Mouse (Mus musculus) embryo, embryonic 9.5 days (tissue): ENCODE measurements around the gene Jup.
"Not testable (repeated sequence)": the region's sequence is repeated elsewhere in the genome, so short reads cannot be mapped to it uniquely, and the experiment has no call there.

Experiments
- DNase-seq: peaks from one replicate; pipeline ENCODE4 v3.0.0-alpha.2; 2017; ENCODE audit errors: extremely low spot score

Jup gene

DNA sequence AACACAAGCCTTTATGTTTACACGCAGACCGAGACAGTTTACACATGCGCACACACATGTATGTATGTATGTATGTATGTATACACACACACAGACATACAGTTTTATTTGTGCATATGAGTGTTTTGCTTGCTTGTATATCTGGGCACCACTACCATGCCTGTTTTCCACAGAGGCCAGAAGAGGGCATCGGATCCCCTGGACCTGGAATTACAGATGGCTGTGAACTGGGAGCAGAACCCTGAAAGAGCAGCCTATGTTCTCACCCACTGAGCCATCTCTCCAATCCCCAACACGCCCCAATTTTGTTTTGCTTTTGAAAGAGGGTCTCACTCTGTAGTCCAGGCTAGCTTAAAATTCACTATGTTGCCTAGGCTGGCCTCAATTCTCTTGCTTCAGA is 40.2 kb downstream of the Jup start:
- no peak for DNase-seq

DNA sequence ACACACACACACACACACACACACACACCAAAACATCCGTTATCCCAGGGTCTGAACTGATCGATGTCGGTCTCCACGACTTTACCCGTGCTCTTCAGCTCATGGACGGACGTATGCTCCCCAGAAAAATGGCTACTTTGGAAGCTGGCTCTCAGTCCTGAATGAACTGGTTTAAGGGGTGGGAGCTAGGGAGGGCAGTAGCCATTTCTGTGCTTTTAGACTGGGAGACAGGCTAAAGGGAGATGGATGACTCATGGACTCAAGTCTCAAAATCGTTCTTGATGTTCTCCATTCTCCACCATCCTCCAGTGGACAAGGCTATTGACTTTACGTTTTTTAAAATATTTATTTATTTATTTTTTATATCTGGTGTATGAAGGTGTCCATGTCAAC is 40.7 kb downstream of the Jup start:
- DNase-seq: no peak

DNA sequence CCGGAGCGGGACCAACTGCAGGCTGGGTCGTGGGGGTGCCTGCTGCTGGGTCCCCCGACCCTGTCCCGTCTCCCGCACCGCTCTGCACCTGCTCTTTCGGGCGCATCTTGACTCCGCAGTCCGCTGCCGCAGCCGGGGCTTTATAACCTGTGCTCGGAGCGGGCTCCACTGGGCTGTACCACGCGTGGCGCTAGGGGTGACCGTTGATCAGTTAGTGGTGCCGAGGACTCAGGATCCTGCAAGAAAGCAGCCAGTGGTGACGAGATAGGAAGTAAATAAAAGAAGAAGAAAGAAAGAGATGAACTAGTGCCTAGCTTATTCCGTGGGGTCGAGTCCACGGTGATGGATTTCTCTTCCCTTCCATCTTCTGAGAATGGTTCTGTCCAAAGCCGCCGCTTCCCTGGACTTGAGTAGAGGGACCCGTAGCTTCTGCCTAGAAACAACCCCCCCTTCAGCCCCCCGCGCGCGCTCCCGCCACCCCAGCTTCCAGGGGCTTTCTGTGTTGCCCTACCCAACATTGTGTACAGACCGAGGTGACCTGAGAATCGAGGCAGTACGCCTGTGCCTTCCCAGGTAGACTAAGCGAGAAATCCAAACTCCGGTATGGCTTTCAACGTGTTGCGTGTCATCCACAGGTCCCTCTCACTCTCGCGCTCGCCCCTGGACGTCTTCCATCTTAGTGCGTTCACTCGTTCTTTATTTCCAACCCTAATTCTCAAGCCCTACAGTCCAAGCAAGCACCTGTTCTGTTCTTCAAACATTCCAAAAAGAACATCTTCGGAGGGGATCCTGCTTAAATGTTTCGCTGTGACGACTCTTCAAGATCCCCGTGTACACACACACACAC is 41.4 kb downstream of the Jup start, which contains the start of gene Hap1:
TSS of gene Hap1 (minus strand) at position 157 of the 847 bp plus-strand sequence.
- peak; percentile 82 for DNase-seq

DNA sequence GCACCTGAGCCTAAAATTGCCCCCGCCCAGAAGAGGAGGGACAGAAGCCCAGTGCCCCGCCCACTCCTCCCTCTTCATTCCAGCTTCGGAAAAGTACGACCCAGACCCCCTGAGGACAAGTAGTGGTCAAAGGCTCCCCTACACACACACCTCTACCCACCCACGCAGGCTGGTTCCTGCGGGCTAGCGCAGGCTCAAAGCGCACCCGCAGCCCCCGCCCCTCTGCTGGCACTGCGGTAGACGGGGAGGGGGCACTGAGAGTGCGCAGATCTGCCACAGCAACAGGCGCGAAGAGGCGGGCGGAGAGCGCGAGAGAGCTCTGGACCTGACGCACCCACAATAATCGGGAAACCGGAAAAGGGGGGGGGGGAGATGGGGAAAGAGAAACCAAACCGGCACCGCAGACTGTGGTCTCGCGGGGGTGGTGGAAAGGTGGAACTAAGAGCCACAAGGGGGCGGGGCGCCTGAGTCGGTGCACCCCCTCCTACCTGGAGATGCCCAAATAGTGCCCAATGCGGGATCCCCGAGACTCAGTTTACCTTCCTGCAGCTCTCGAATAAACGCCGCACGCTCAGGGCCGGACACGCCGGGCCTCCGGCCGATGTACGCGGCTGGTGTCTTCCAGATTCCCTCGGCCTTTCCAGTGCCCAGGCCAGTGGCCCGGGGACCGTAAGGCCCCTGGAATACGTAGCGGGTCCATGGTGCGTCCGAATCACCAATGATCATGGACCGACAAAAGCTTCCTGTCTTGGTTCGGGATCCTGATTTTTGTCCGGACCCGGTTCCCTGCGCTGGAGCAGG is 42.2 kb downstream of the Jup start:
- DNase-seq: no peak

DNA sequence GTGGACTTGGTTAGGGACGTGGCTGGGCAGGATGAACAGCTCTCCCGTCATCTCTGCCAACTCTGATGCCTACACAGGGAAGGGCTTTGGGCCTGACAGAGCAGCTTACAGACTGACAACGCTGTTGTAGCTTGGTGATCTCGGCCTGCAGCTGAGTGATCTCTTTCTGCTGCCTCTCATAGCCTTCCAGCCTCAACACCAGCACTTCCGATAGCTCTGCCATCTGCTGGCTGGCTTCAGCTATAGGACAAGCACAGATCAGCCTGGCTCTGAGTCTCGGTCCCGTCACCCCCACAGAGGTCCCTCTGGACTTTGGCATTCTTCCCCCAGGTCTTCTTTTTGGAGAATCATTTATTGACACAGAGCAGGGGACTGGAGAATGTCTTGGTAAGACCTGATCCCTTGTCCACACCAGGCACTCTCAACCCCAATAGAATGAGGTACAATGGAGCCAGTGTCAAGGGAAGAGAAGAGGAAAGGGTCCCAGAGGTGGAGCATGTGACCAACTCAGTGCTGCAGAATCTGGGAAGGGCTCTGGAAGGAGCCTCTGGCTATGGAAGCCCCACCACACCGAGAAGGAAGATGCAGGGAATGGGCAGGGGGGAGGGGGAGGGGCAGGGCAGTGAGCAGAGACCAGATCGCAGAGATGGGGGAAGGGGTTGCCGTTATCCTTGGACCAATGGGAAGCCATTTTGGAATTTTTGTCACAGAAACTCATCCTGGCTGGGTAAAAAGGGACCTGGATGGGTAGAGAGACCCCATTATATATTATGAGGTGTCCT is 45.3 kb downstream of the Jup start:
- DNase-seq: peak; percentile 30

DNA sequence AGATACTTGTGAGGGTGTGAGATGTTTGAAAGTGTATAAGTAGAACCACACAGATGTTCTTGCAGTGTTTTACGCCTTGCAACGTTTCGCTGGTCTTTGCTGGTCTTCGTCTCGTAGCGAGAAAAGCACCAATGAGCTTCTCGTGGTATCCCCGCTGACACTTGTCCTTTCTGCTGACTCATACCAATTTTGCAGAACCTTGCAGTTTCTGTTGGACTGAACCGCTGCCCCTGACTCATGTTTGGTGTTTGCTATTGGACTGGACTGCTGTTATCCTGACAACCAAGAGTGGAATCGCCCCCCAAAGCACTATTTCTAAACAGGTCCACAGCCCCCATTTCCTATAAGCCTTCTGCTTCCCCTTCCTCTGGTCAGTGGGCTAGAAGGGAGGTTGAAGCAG is 53.3 kb downstream of the Jup start:
- no peak for DNase-seq

DNA sequence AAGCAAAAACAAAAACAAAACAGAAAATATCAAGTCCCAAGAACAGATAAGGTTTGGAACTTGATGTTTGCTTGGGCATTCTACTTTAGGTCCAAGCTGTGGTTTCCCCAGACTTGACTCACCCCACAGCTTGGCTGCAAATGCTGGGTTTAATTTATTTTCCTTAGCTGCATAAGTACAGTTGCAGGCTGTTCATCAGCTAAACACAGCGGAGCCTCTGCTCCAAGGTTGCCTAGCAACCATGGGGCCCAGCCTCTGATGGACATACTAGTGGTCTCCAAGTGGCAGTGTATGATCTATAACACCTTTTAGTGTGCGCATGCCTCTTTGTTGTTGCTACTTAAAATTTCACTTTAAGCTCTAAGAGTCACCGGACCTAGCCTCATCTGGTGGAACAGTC is 61.8 kb downstream of the Jup start:
- no peak for DNase-seq

DNA sequence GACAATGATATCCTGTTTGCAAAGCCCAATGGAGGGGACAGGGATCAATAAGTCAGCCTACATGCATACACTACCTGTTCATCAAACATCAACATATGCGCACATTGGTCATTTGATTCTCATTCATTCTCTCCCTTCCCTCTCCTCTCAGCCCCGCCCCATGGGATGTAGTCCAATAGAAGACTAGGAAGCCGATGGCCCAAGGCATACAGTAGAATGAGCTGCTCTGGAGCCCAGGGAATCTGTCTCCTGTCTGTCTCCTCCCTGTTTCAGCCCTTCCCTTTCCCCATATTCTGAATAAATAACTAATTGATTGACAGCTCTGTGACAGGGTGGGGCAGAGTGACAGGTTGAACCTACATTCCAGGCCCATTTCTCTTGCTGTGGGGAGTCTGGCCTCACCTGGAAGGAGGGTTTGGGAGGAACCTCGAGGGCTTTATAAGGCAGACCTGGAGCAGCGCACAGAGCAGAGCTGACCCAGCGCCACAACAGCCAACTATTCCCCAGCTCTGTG is 63.6 kb downstream of the Jup start, which contains the start of gene Gast:
TSS of gene Gast (plus strand) at position 464 of the 514 bp plus-strand sequence.
- DNase-seq: no peak

DNA sequence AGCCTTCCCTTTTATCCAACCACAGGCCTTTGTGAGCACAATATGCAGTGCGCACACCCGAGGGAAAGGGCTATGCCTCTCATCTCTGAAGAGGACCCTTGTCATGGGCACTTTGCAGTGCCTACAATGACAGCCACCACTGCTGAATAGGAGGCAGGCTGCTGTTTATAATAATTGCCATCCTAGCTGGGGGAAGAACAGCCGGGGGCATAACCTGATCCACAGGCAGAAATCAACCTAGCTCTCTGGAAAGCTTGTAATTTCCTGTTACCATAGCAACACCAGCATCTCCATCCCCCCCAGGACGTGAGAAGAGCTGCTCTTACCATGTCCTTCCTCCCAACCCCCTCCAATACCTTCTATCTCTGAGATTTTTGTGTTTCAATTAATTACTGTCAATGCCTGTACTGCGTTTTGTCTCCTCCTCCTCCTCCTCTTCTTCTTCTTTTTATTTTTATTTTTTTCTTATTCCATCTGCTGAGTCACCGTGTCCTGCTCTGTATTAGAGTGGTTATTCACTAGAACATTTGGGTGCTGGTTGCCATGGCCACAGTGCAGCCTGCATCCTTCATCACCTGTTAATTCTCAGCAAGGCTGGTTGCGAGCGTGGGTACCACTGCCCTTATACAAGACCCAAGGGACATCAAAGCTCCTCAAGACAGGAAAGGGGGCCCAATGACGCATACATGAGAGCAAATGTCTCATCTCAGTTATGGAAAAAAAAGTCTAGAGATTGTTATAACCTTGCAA is 64.6 kb downstream of the Jup start:
- no peak for DNase-seq

DNA sequence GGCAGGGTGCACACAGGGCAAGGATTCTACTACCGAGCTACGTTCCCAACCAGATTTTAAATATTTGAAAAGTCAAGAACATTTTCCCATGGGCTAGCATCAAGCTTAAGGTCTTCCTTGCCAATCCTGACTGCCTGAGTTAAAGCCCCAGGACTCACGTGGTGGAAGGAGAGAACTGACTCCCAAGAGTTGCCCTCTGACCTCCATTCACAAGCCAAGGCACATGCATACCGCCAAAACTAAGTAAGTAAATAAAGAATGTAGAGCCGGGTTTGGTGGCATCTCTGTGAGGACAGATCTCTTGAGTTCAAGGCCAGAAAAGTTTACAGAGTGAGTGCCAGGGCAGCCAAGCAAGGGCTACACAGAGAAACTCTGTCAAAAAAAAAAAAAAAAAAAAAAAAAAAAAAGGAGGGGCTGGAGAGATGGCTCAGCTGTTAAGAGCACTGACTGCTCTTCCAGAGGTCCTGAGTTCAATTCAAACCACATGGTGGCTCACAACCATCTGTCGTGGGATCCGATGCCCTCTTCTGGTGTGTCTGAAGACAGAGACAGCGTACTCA is 66.7 kb downstream of the Jup start:
- DNase-seq: not testable (repeated sequence)

DNA sequence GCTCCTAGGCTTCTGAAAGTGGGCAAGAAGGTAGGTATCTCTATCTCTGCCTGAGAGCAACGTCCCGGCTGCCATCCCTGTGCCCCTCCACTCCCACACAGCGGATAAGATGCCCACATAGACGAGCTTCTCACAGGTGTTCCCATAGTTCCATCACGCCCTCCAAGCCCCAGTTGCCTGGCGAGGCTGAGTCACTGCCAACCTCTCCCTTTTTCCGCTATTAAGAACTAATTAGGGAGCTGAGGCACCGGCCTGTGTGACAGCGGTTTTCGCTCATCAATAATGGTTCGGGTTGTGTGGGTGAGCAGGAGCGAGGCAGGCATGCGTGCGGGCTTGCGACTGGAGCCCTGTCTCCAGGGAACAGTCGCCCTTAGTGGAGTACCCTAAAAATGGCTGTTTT is 67.3 kb downstream of the Jup start:
- no peak for DNase-seq

DNA sequence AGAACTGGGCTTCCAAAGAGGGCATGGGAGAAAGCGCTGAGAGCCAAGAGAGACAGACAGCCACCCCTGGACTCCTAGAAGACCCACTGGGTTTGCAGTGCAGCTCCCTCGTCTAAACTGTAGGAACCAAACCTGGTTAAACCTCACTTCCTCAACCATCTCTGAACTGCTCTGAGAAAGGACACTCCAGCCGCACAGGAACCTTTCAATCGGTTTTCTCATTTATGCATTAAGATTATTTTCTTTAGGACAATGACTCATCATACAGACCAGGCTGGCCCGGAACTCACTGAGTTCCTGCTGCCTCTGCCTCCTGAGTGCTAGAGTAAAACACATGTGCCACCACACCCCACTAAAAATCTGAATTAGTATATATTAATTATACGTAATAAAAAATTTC is 69.8 kb downstream of the Jup start:
- DNase-seq: no peak

DNA sequence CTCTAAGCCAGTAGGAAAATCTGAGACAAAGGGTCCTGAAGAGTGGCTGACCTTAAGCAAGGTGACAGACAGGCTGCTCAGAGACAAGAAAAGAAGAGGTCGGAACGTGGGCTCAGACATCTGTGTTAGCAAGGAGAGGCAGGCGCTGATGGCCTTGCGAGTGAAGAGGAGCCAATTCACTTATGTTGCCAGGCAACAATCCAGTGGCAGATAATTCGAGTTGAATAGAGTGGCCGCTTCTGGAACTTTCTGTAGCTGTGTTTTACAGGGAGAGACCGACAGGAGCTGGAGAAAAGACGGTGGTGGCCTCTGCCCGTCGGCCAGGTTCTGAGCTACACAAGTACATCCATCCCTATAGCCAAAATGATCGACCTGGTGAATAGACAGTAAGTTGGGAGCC is 70.2 kb downstream of the Jup start:
- DNase-seq: no peak

DNA sequence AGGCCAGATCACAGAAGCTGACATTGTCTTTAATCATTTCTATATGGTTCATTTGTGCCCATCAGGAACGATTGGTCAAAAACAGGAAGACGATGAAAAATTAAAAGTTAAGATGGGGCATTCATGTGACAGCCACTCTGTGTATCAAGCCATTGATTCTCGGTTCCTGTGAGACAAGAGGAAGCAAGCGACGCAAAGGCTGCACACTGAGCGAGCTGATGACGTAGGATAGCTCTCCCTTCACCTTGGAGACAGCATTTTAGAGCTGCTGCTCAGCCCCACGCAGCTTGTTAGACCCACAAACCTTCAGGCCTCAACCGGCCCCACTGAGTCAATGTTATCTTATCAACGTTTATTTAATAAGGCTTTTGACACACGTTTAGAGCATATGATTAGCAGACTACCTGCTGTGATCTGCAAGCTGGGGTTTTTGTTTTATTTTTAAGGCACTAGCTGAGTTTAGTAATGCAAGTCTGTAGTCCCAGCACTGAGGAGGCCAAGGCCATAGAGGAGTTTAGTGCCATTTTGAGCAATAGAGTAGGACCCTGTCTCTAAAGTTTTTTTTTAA is 72.4 kb downstream of the Jup start:
- no peak for DNase-seq

DNA sequence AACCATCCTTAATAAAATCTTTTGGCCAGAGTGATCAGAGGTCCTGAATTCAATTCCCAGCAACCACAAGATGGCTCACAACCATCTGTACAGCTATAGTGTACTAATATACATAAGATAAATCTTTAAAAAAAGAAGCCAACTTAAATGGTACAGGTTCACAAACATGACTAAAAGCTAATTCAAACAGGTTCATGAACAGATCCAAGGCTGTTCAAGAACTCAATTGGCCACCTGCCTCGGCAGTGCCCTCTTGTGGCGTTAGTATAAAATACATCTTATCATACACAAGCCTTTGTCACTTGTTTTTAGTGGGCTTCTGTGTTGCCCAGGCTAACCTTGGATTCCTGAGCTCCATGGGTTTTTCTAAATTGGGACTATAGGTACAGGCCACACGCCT is 74.0 kb downstream of the Jup start:
- peak; percentile 66 for DNase-seq

DNA sequence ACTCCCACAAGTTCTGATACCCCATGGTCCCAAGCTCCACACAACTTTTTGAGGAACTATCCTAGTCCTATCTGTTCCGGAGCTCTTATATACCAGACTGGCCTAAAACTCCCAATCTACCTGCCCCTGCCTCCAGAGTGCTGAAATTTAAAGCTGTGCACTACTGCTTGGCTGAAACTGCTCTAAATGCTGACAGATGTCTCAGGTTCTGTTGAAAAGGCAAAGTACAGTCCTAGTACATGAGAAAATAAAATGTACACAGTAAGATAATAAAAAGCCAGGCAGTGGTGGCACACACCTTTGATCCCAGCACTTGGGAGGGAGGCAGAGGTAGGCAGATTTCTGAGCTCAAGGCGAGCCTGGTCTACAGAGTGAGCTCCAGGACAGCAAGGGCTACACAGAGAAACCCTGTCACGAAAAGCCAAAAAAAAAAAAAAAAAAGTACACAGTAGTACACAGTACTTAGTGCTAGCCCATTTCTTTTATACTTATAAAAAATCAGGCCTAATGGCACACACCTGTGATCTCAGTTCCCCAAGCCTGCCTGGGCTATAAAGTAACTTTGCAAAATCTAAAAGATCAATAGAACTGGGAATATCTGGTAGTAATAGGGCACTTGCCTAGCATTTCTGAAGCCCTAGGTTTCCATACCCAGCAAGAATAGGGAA is 74.8 kb downstream of the Jup start:
- no peak for DNase-seq

DNA sequence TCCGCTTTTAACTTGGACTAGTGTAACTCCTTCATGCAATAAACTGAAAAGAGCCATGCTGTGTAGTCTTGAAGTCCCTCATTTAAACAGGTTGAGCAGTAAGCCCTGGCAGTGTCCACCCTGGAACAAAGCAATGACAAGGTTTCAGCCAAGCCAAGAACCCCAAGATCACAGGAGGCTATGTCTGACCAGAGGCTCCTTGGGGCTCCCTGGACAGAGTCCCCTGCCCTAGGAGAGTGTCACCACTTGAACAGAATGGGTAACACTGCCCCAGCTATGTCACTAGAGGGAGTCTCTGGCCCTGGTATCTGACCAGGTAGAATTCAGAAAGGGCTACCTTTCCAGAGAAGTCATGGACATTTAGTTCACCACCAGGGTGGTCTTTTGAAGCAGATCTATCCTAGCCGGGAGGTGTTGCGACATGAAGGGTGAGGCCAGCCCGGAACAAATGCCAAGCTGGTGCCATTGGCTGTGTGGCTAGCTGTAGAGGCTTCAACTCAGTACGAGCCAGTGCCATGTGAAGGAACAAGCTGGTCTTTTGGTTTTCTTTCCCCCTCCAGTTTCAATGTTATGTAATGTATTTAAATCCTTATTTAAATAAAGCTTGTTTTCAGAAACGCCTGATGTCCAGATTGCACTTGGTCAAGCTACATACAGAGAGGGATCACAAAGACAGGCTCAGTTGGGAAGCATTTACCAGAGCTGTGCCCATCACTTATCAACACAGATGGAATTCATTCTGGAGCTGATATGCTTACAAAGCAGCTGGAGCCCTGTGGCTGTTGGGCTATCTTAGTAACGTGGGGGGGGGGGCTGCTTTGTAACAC is 75.9 kb downstream of the Jup start:
- DNase-seq: not testable (repeated sequence)

DNA sequence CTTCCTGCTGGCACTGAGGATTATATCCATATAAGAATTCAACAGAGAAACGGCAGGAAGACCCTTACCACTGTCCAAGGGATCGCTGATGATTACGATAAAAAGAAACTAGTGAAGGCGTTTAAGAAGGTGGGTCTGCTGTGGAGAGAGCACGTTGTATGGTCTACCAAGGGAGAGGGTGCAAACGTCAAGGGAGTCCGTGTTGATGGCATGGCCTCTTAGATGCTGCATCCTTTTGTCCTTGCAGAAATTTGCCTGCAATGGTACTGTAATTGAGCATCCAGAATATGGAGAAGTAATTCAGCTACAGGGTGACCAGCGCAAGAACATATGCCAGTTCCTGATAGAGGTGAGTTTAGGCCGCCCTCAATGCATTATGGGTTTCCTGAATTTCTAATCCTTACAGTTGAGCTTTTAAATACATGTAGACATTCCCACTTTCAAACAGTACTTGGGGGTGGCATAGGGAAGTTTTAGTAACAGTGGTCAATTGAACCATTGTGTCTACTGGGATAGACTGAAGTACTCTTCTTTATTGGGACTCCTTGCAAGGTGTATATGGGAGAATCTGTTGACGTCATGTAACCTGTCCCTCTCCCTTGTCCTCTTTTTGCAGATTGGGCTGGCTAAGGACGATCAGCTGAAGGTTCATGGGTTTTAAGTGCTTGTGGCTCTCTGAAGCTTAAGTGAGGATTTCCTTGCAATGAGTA is 76.7 kb downstream of the Jup start:
- DNase-seq: not testable (repeated sequence)
